Mouse (Mus musculus) midbrain, postnatal 0 days (tissue): ENCODE measurements around the gene Crtc3. TPM values are rescaled to one million over a fixed set of nuclear protein-coding genes. Genes with fewer than 3 reads are reported as not detected.

Source experiments
- ATAC-seq: fragments of 200-750 bp; cut with Nextera tagmentation; 2 replicates; pipeline ENCODE4 v1.8.0; 2017; ENCODE audit warnings: moderate number of reproducible peaks, mild to moderate bottlenecking, moderate TSS enrichment, moderate library complexity; ENCODE audit not compliant: low FRiP score
- DNase-seq: peaks from one replicate; pipeline ENCODE4 v3.0.0-alpha.2; 2015; ENCODE audit warnings: low spot score
- H3K27ac ChIP-seq: fragments of 300-500 bp; sonication (generic); 2 replicates; pipeline ENCODE4 v1.5.1; 2014; ENCODE audit warnings: low read depth, mild to moderate bottlenecking, low read length, mixed read lengths
- H3K27me3 ChIP-seq: fragments of 300-500 bp; sonication (generic); 2 replicates; pipeline ENCODE4 v1.6.1; 2014; ENCODE audit warnings: low read length, control low read depth, mixed read lengths; ENCODE audit not compliant: insufficient read depth
- H3K36me3 ChIP-seq: fragments of 300-500 bp; sonication (generic); 2 replicates; pipeline ENCODE4 v1.6.1; 2014; ENCODE audit warnings: low read length, control low read depth, mixed read lengths; ENCODE audit not compliant: insufficient read depth
- H3K4me1 ChIP-seq: fragments of 300-500 bp; sonication (generic); 2 replicates; pipeline ENCODE4 v1.6.1; 2014; ENCODE audit warnings: mild to moderate bottlenecking, control low read depth, antibody characterized with exemption, low read length, mixed read lengths; ENCODE audit not compliant: insufficient read depth
- H3K4me2 ChIP-seq: fragments of 300-500 bp; sonication (generic); 2 replicates; pipeline ENCODE4 v1.6.1; 2014; ENCODE audit warnings: low read depth, mild to moderate bottlenecking, low read length, mixed read lengths; ENCODE audit not compliant: poor library complexity, severe bottlenecking
- H3K4me3 ChIP-seq: fragments of 300-500 bp; sonication (generic); 2 replicates; pipeline ENCODE4 v1.5.1; 2014; ENCODE audit warnings: low read depth, mild to moderate bottlenecking, low read length, moderate library complexity
- H3K9ac ChIP-seq: fragments of 300-500 bp; sonication (generic); replicated peaks from 2 replicates; pipeline ENCODE4 v1.6.1; 2014; ENCODE audit warnings: mild to moderate bottlenecking, low read length, moderate library complexity, mixed read lengths; ENCODE audit not compliant: poor library complexity, severe bottlenecking
- H3K9me3 ChIP-seq: fragments of 300-500 bp; sonication (generic); 2 replicates; pipeline ENCODE4 v1.6.1; 2016; ENCODE audit warnings: low read length, control low read depth
- CTCF ChIP-seq: IDR thresholded peaks from 2 replicates; pipeline ENCODE4 v1.5.1; 2016; ENCODE audit warnings: antibody characterized with exemption, mild to moderate bottlenecking
- WGBS: fragments of 180-500 bp; shearing (Covaris S2); extraction: QIAGEN DNeasy Blood & Tissue Kit; methylation state at CpG from one replicate; pipeline ENCODE4 v1.1.7; 2014; 5-methylcytosine and 5-hydroxymethylcytosine counted together
- polyA plus RNA-seq: library from polyadenylated mRNA; unstranded; fragments of >200 nt; fragmentation: Nextera tagmentation; extraction: Ambion mirVana; gene quantifications from 2 replicates; pipeline ENCODE4 v1.2.1, GENCODE M21; 2015
- total RNA-seq: library from RNA; depleted of rRNA; stranded (reverse); fragments of >200 nt; gene quantifications from 2 replicates; pipeline ENCODE4 v1.2.3, GENCODE M21; 2014

Gene Crtc3
- total and polyA plus RNA-seq, 2 experiments from 2014 or later = 12.9 to 13.0 TPM

DNA sequence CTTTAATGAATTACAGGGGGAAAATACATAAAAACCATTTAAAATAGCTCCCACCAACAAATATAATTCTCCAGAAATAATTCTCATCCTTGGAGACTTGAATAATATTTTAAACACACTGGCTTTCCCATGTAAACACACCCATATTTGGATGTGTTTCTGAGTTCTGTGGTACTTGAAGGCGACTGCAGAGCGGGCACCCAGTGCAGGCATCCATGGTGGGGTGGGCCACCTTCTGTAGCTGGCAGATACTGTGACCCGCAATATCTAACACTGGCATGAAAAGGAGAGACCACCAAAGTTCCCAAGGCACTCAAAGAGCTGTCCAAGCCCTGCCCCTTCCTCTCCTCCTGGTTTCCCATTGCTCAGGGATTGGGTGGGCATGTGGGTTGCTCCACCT is 74.6 kb downstream of the Crtc3 start:
- DNase-seq = no peak
- no peak for ATAC-seq
- Histone ChIP-seq H3K27me3 (no peaks in the 10 kb centered on the region), H3K9me3 (no peaks in the 10 kb centered on the region), H3K27ac (no peak overlapping the region), H3K4me2 (no peak overlapping the region), H3K4me3 (no peak overlapping the region), H3K4me1 (no peaks in the 10 kb centered on the region), H3K9ac (no peak overlapping the region), H3K36me3 (peaks cover 10% of the 10 kb centered on the region; the same call in 1 of the 2 replicates)
- no peak for TF ChIP-seq CTCF
- 92% methylated on average over 3 of the region's 3 CpGs for WGBS

DNA sequence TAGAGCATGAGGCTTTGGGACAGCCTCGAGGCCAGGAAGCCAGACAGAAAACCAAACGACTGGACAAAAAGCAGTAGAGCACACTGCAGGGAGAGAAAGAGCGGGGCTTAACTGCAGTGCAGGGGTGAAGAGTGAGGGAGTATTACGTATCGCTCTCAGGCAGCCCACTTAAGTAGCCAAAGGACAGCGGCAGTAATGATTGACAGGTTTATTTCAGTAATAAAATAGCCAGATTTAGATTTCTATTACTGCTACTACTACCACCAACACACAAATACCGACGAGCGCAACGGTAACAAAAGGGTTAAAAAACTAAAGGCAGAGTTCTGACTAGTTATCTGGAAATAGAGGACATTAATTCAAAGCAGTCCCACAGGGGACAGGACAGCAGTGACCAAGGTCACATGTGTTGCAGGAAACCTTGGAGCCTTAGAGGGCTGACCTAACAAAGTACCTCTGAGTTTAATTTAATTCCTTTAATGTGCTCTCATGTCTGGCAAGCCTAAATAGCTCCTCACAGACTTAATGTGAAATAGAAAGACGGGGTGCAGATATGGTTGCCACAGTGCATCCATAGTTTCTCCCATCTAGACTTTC is 76.4 kb downstream of the Crtc3 start:
- Histone ChIP-seq H3K9ac (no peak overlapping the region), H3K27me3 (no peaks in the 10 kb centered on the region), H3K4me3 (no peak overlapping the region), H3K4me2 (no peak overlapping the region), H3K27ac (no peak overlapping the region), H3K4me1 (no peaks in the 10 kb centered on the region), H3K36me3 (peaks cover 16% of the 10 kb centered on the region), H3K9me3 (no peaks in the 10 kb centered on the region)
- DNase-seq = no peak
- no peak for TF ChIP-seq CTCF
- ATAC-seq = no peak
- WGBS = 63% methylated on average over 11 of the region's 11 CpGs

DNA sequence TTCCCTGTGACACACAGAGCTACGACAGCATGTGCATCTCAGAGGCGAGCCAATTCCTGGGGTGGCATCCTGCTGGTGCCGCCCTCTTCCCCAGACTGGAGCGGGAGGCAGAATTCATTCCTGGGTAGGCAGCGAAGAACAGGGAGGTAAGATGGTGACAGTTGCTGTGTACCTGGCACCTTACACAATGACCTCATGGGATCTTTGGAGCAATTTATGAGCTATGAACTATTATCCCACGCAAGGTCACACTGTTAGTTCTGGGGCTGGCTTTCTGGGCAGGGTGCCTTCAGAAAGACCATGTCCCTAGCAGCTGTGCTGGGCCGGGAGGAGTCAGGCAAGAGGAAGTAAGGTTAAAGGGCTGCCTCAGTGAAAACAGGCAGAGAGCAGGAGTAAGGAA is 77.0 kb downstream of the Crtc3 start:
- TF ChIP-seq CTCF = no peak
- H3K4me3 ChIP-seq = no peak overlapping the region
- ATAC-seq = no peak

DNA sequence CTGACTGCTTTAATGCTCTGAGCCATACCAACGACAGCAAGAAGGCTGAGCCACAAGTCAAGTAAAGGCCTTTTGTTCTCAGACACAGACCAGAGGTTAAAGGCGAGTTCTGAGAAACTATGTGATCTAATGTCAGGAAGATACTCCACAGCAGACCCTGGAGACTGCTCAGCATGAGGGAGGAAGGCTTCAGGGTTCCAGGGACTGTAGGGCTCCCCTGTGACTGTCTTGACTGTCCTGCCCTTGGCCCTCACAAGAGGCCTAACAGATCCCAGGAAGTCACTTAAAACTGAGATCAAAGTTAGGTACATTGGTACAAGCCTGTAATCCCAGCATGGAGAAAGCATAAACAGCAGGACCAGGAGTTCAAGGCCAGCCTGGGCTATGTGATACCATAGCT is 81.2 kb downstream of the Crtc3 start:
- no peak for DNase-seq
- Histone ChIP-seq H3K36me3 (peaks cover 21% of the 10 kb centered on the region), H3K9me3 (no peaks in the 10 kb centered on the region), H3K27ac (no peak overlapping the region), H3K4me2 (no peak overlapping the region), H3K9ac (no peak overlapping the region), H3K27me3 (no peaks in the 10 kb centered on the region), H3K4me3 (no peak overlapping the region), H3K4me1 (no peaks in the 10 kb centered on the region)
- TF ChIP-seq CTCF = no peak
- ATAC-seq = no peak
- WGBS = 42% methylated on average over 2 of the region's 2 CpGs

More for the DNA sequence above, 77.0 kb downstream of the Crtc3 start:
- Histone ChIP-seq H3K36me3 (peaks cover 16% of the 10 kb centered on the region), H3K9me3 (no peaks in the 10 kb centered on the region), H3K9ac (no peak overlapping the region), H3K27ac (no peak overlapping the region), H3K27me3 (no peaks in the 10 kb centered on the region), H3K4me1 (no peaks in the 10 kb centered on the region), H3K4me2 (no peak overlapping the region)
- DNase-seq = no peak
- 83% methylated on average over 7 of the region's 7 CpGs for WGBS

DNA sequence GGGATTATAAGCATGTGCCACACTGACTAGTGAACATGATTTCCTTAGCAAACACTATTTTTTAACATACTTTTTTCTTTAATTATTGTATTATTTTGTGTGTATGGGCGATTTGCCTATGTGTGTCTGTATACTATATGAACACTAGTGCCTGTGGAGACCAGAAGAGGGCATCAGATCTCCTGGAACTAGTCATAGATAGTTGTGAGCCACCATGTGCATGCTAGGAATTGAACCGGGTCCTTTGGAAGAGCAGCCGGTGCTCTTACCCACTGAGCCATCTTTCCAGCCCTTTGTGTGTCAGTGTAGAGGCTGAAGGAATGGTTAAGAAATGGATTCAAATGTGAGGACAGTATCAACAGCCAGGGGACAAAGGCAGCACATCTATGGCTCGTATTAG is 82.2 kb downstream of the Crtc3 start:
- Histone ChIP-seq H3K27me3 (no peaks in the 10 kb centered on the region), H3K4me2 (no peak overlapping the region), H3K4me3 (no peak overlapping the region), H3K36me3 (peaks cover 25% of the 10 kb centered on the region), H3K4me1 (no peaks in the 10 kb centered on the region), H3K27ac (no peak overlapping the region), H3K9me3 (no peaks in the 10 kb centered on the region), H3K9ac (no peak overlapping the region)
- WGBS = 86% methylated on average over 4 of the region's 4 CpGs
- ATAC-seq = no peak
- no peak for DNase-seq
- TF ChIP-seq CTCF = peak; percentile 34

DNA sequence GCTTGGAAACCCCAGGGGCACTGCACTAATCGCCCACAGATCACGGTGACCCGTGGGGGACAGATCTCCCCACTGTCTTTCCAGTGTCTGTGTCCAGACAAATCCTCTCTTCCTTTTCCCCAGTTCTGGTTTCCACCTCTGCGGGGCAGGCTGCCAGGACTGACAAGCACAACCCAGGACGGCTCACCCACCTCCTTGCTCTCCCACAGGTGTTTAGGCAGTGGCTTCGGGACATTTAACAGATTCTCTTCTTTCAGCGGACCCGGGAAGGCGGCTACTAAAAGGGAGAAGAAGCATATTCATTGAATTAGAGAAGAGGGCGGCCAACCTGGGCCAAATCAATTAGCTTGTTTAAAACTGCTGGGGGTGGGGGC is 83.1 kb downstream of the Crtc3 start:
- Histone ChIP-seq H3K9me3 (no peaks in the 10 kb centered on the region), H3K27me3 (no peaks in the 10 kb centered on the region), H3K27ac (no peak overlapping the region)

More for the DNA sequence above, 83.1 kb downstream of the Crtc3 start:
- 17% methylated on average over 10 of the region's 10 CpGs for WGBS
- peaks cover 31% of the 10 kb centered on the region for H3K36me3 ChIP-seq
- no peaks in the 10 kb centered on the region for H3K4me1 ChIP-seq
- no peak overlapping the region for H3K9ac ChIP-seq
- ATAC-seq (no peak), DNase-seq (no peak)
- TF ChIP-seq CTCF = no peak
- no peak overlapping the region for H3K4me3 ChIP-seq
- no peak overlapping the region for H3K4me2 ChIP-seq
